Mouse (Mus musculus): ENCODE results near the gene Dync1i1.

- no peak for TF ChIP-seq CTCF (IDR thresholded peaks at IDR 0.05; ENCODE audit: borderline replicate concordance, extremely low read depth, insufficient read depth, insufficient read length)
- TF ChIP-seq POLR2A (IDR thresholded peaks at IDR 0.05; ENCODE audit: borderline replicate concordance, extremely low read depth, insufficient read depth, insufficient read length, poor library complexity, severe bottlenecking) = no peak
These were observed 266.6 kb downstream of the Dync1i1 start for GRCm38 (mm10) chr6:5991817-5992755.
